Mouse (Mus musculus) embryonic fibroblast, embryonic 13.5 days (primary cell): ENCODE data around the gene Hrk.

Experiments
- CTCF ChIP-seq: IDR thresholded peaks from 2 replicates; pipeline ENCODE4 v1.5.1; 2011; ENCODE audit warnings: mild to moderate bottlenecking, control low read depth, low read length, moderate library complexity, borderline replicate concordance; ENCODE audit not compliant: insufficient read depth
- POLR2A ChIP-seq: IDR thresholded peaks from 2 replicates; pipeline ENCODE4 v1.6.1; 2011; ENCODE audit warnings: low read depth, mild to moderate bottlenecking, control low read depth, low read length, moderate library complexity

DNA sequence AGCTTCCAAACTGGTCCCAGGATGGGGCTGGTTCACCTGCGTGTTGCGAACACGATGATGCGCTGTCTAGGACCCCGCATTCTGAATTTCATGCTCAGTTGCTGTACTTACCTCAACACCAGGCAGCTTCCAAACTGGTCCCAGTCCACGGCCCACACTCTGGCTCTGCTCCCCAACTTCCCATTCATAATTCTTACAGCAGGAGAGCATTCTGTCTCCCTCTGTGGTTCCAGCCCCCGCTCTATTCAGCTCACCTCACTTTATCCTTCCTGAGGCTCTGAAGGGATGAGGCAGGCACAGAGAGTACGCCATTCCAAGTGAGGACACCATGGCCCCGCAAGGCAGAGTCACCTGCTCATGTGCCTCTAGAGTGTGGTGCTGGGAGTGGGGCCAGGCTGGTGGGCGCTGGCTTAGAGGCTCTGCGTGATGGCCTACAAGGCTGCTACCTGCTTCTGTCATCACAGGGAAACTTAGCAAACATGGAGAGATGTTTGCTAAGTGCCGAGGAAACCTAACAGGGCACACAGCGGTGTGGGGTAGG is 65.7 kb downstream of the Hrk start:
- TF ChIP-seq POLR2A (no peak), CTCF (no peak)
